Mouse (Mus musculus) CH12.LX (cell line): ENCODE measurements around the gene Tmem54. TPM values are rescaled to one million over a fixed set of nuclear protein-coding genes. Genes with fewer than 3 reads are reported as not detected.

Source experiments
- DNase-seq: peaks from one replicate; pipeline ENCODE4 v3.0.0-alpha.2; 2013; ENCODE audit errors: extremely low read depth
- H3K27ac ChIP-seq: 2 replicates; pipeline ENCODE4 v1.5.1; 2012; ENCODE audit warnings: low read depth, mild to moderate bottlenecking, control low read depth, moderate library complexity; ENCODE audit not compliant: insufficient read depth
- H3K27me3 ChIP-seq: replicated peaks from 2 replicates; pipeline ENCODE3; 2012; ENCODE audit warnings: inconsistent platforms
- H3K36me3 ChIP-seq, 2 experiments: replicated peaks in 1 of 2; 2 replicates each; pipeline versions ENCODE3 to v1.6.1; 2012; ENCODE audit warnings: inconsistent platforms in 1 of 2, low read length in 1 of 2, mild to moderate bottlenecking in 1 of 2, mixed read lengths in 1 of 2, moderate library complexity in 1 of 2; ENCODE audit not compliant: control insufficient read depth in 1 of 2, insufficient read depth in 1 of 2
- H3K4me1 ChIP-seq, 2 experiments: 2 replicates each; pipeline ENCODE4 v1.6.1; 2012; ENCODE audit warnings: inconsistent platforms in 1 of 2, moderate library complexity in 1 of 2; ENCODE audit not compliant: insufficient read depth in 2 of 2, control insufficient read depth in 1 of 2
- H3K4me2 ChIP-seq: 2 replicates; pipeline ENCODE4 v1.6.1; 2012; ENCODE audit warnings: low read depth, mild to moderate bottlenecking, control low read depth; ENCODE audit not compliant: poor library complexity, insufficient read depth, severe bottlenecking
- H3K4me3 ChIP-seq, 3 experiments: fragments of 150-350 bp in 1 of 3; sonication (generic) in 1 of 3; replicated peaks in 1 of 3; 2 replicates each; pipeline versions ENCODE3 to v1.5.1; 2011 to 2012; ENCODE audit warnings: low read depth in 2 of 3, low read length in 2 of 3, mild to moderate bottlenecking in 2 of 3, moderate library complexity in 2 of 3, control low read depth in 1 of 3, improper control_type of control experiment in 1 of 3, inconsistent platforms in 1 of 3, mixed read lengths in 1 of 3; ENCODE audit not compliant: poor library complexity in 1 of 3
- H3K79me2 ChIP-seq: replicated peaks from 2 replicates; pipeline ENCODE4 v1.6.1; 2012; ENCODE audit warnings: mild to moderate bottlenecking, moderate library complexity; ENCODE audit not compliant: control insufficient read depth, poor library complexity, insufficient read depth, severe bottlenecking; ENCODE audit errors: extremely low read depth
- H3K9ac ChIP-seq: 2 replicates; pipeline ENCODE4 v1.6.1; 2012; ENCODE audit warnings: low read depth, mild to moderate bottlenecking, control low read depth, moderate library complexity; ENCODE audit not compliant: insufficient read depth
- H3K9me3 ChIP-seq: replicated peaks from 2 replicates; pipeline ENCODE3; 2012; ENCODE audit warnings: low read length, inconsistent platforms, mixed read lengths
- BHLHE40 ChIP-seq: IDR thresholded peaks from 2 replicates; pipeline ENCODE4 v1.6.1; 2011; ENCODE audit warnings: mild to moderate bottlenecking, low read depth, low read length, improper control_type of control experiment
- CHD2 ChIP-seq: IDR thresholded peaks from 2 replicates; pipeline ENCODE4 v1.6.1; 2011; ENCODE audit warnings: low read length, improper control_type of control experiment
- CTCF ChIP-seq, 2 experiments: IDR thresholded peaks in 1 of 2; conservative IDR thresholded peaks in 1 of 2; 2 replicates each; pipeline ENCODE4 v1.5.1; 2011 to 2012; ENCODE audit warnings: low read depth in 2 of 2, low read length in 2 of 2, improper control_type of control experiment in 1 of 2, inconsistent platforms in 1 of 2, mild to moderate bottlenecking in 1 of 2, moderate library complexity in 1 of 2
- E2F4 ChIP-seq: IDR thresholded peaks from 2 replicates; pipeline ENCODE4 v1.6.1; 2011; ENCODE audit warnings: low read depth, low read length, improper control_type of control experiment; ENCODE audit not compliant: insufficient replicate concordance
- ETS1 ChIP-seq: conservative IDR thresholded peaks from 2 replicates; pipeline ENCODE4 v1.6.1; 2012; ENCODE audit warnings: low read depth, mild to moderate bottlenecking, inconsistent platforms, low read length, improper control_type of control experiment, moderate library complexity
- GABPA ChIP-seq: IDR thresholded peaks from 2 replicates; pipeline ENCODE4 v1.6.1; 2012; ENCODE audit warnings: low read depth, low read length, improper control_type of control experiment, inconsistent platforms; ENCODE audit not compliant: insufficient replicate concordance
- JUN ChIP-seq: IDR thresholded peaks from 2 replicates; pipeline ENCODE4 v1.6.1; 2011; ENCODE audit warnings: low read depth, mild to moderate bottlenecking, low read length, improper control_type of control experiment, moderate library complexity; ENCODE audit not compliant: insufficient read depth
- JUND ChIP-seq: conservative IDR thresholded peaks from 2 replicates; pipeline ENCODE4 v1.6.1; 2011; ENCODE audit warnings: low read depth, low read length, improper control_type of control experiment
- KAT2A ChIP-seq: IDR thresholded peaks from 2 replicates; pipeline ENCODE4 v1.6.1; 2012; ENCODE audit warnings: low read length, improper control_type of control experiment, inconsistent platforms; ENCODE audit not compliant: insufficient replicate concordance
- NELFE ChIP-seq: IDR thresholded peaks from 2 replicates; pipeline ENCODE4 v1.6.1; 2011; ENCODE audit warnings: low read depth, low read length, improper control_type of control experiment
- PAX5 ChIP-seq: IDR thresholded peaks from 2 replicates; pipeline ENCODE4 v1.6.1; 2012; ENCODE audit warnings: low read length, inconsistent platforms, mixed read lengths
- POLR2AphosphoS2 ChIP-seq: IDR thresholded peaks from 2 replicates; pipeline ENCODE4 v1.6.1; 2011; ENCODE audit warnings: low read depth, low read length, improper control_type of control experiment
- SIN3A ChIP-seq: IDR thresholded peaks from 2 replicates; pipeline ENCODE4 v1.6.1; 2012; ENCODE audit warnings: low read length, improper control_type of control experiment, inconsistent platforms
- SMC3 ChIP-seq: IDR thresholded peaks from 2 replicates; pipeline ENCODE4 v1.6.1; 2011; ENCODE audit warnings: low read depth, low read length, improper control_type of control experiment
- TCF12 ChIP-seq: IDR thresholded peaks from 2 replicates; pipeline ENCODE4 v1.6.1; 2014; ENCODE audit warnings: low read depth, mild to moderate bottlenecking, inconsistent platforms, low read length, improper control_type of control experiment
- USF1 ChIP-seq: IDR thresholded peaks from 2 replicates; pipeline ENCODE4 v1.6.1; 2014; ENCODE audit warnings: low read depth, mild to moderate bottlenecking, inconsistent platforms, low read length, improper control_type of control experiment
- USF2 ChIP-seq: conservative IDR thresholded peaks from 2 replicates; pipeline ENCODE4 v1.6.1; 2011; ENCODE audit warnings: low read depth, low read length, improper control_type of control experiment
- ZC3H11A ChIP-seq: IDR thresholded peaks from 2 replicates; pipeline ENCODE4 v1.6.1; 2012; ENCODE audit warnings: low read depth, mild to moderate bottlenecking, inconsistent platforms, low read length, improper control_type of control experiment
- ZKSCAN1 ChIP-seq: IDR thresholded peaks from 2 replicates; pipeline ENCODE4 v1.6.1; 2012; ENCODE audit warnings: low read depth, inconsistent platforms, low read length, improper control_type of control experiment, borderline replicate concordance
- dilution Hi-C: fragments of 300-500 bp; cut with MboI; formaldehyde crosslinking; loops from 2 replicates; pipeline ENCODE4 v1.14.3; 2020; ENCODE audit warnings: low sequenced_read_pairs; ENCODE audit not compliant: extremely low pct_unique_long_range_greater_than_20kb, extremely low pct_ligation_motif_present
- in situ Hi-C: fragments of 300-500 bp; cut with MboI; formaldehyde crosslinking; loops from 3 replicates; pipeline ENCODE4 v1.14.3; 2019; ENCODE audit warnings: low sequenced_read_pairs, low pct_ligation_motif_present, low pct_unique_long_range_greater_than_20kb, mixed read lengths
- polyA plus RNA-seq: library from polyadenylated mRNA; unstranded; fragments of >175 nt; gene quantifications from 2 replicates; pipeline ENCODE4 v1.2.1, GENCODE M21; 2012; ENCODE audit warnings: low read depth; ENCODE audit not compliant: insufficient read length
- total RNA-seq, 2 experiments: library from RNA; depleted of rRNA; stranded (reverse); fragments of 300-350 nt in 1 of 2; fragments of >200 nt in 1 of 2; gene quantifications; 2 replicates each; pipeline ENCODE4 v1.2.3; 2012 to 2014

Gene Tmem54
- total and polyA plus RNA-seq, 3 experiments, result not detected

GRCm38 (mm10) chr4:129120520-129121445 lies 15.4 kb downstream of the Tmem54 start:
- TF ChIP-seq SIN3A (peak; percentile 66; the same call in 1 of the 2 replicates), KAT2A (no peak), CTCF (conservative IDR thresholded peaks at IDR 0.05 in 1 of 2, IDR thresholded peaks at IDR 0.05 in 1 of 2; ENCODE audit: low read depth in 2 of 2, low read length in 2 of 2) (peak in 1 of 2 experiments; percentile 50; a peak in 2 of 4 replicates)

GRCm38 (mm10) chr4:129121569-129122086 lies 16.3 kb downstream of the Tmem54 start, which contains the start of gene Hpca:
Gene Hpca (minus strand): TSS chr4:129122036.
- Histone ChIP-seq H3K4me3 (no peak within 1 kb of the TSS), H3K4me1 (peaks cover 4 to 15% of the 10 kb centered on the region in 2 experiments; a peak in 3 of 4 replicates), H3K79me2 (no peaks in the 10 kb centered on the region), H3K36me3 (no peaks in the 10 kb centered on the region), H3K9me3 (no peaks in the 10 kb centered on the region), H3K9ac (no peak within 1 kb of the TSS), H3K4me2 (peak within 1 kb of the TSS; percentile 1; the same call in 1 of the 2 replicates), H3K27me3 (peaks cover 92% of the 10 kb centered on the region), H3K27ac (no peak within 1 kb of the TSS)
- TF ChIP-seq BHLHE40 (no peak), JUN (no peak), ETS1 (no peak), SMC3 (no peak), ZC3H11A (no peak), TCF12 (no peak), POLR2AphosphoS2 (no peak), JUND (no peak), GABPA (no peak), ZKSCAN1 (no peak), CHD2 (no peak), CTCF (conservative IDR thresholded peaks at IDR 0.05 in 1 of 2, IDR thresholded peaks at IDR 0.05 in 1 of 2; ENCODE audit: low read depth in 2 of 2, low read length in 2 of 2) (no peak), USF2 (no peak), USF1 (no peak), NELFE (no peak), PAX5 (no peak), E2F4 (no peak)
- no peak for DNase-seq
- in situ Hi-C loops (no loop called here), dilution Hi-C loops (no loop called here)

More at GRCm38 (mm10) chr4:129120520-129121445, 15.4 kb downstream of the Tmem54 start:
- Histone ChIP-seq H3K9ac (no peak overlapping the region), H3K9me3 (no peaks in the 10 kb centered on the region), H3K36me3 (no peaks in the 10 kb centered on the region), H3K27ac (no peak overlapping the region), H3K79me2 (no peaks in the 10 kb centered on the region), H3K4me2 (peak overlapping the region; percentile 1; the same call in 1 of the 2 replicates), H3K4me1 (peaks cover 4 to 15% of the 10 kb centered on the region in 2 experiments; a peak in 3 of 4 replicates), H3K27me3 (peaks cover 91% of the 10 kb centered on the region), H3K4me3 (no peak overlapping the region)
- in situ Hi-C loops, result no loop called here
- dilution Hi-C loops, result no loop called here
- DNase-seq, result peak; percentile 29
